Mouse (Mus musculus) right cerebral cortex, postnatal 10 days (tissue): ENCODE measurements around the gene Pygb.

Source experiments
- DNase-seq, 2 experiments: peaks; one replicate each; pipeline ENCODE4 v3.0.0; 2021; ENCODE audit warnings: low spot score in 2 of 2

Gene Pygb

GRCm38 (mm10) chr2:150786251-150787180 is at the start of gene Pygb:
TSS of gene Pygb (plus strand) at chr2:150786735.
- DNase-seq, result peak; percentile 89 to 93

- no peak for DNase-seq
These were observed 48.7 kb upstream of the Pygb start for GRCm38 (mm10) chr2:150737881-150738280.

- DNase-seq, result no peak
These were observed 46.2 kb upstream of the Pygb start for GRCm38 (mm10) chr2:150740145-150740841.

DNA sequence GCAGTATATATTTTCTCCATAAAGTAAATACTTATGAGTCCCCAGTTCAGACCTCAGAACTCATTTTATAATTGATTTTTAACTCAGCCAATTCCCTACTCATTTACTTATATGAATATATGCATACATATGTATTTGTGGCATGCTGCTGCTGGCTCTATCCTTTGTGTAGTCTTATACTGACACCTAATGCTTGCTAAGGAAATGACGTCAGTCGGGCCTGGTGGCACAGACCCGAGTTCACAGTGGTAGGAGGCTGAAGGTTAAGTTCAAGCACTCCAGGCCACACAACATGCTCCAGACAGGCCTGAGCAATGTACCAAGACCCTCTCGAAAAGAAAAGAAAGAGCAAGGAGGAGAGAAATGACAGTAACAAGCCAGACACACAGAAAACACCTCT is 45.1 kb upstream of the Pygb start:
- DNase-seq, result no peak

DNA sequence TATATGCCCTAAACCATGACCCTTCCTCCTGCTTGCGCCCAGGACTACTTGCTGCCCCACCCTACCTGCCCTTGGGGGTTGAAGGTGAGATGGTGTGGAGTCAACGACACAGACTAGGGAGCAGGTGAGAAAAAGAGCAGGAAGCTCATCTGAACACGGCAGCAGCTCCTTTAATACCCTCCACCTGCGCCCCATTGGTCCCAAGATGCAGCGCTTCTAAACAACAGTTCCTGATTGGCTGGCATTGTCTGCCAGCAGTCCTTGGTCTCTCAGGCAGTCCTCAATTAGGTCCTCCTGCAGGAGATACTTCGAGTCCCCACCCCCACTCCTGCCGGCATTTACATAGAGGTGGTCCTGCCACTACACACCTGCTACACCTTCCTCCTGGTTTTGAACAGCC is 41.5 kb upstream of the Pygb start:
- no peak for DNase-seq

- peak; percentile 98 for DNase-seq
These were observed 37.7 kb upstream of the Pygb start, which contains the start of gene Entpd6 for GRCm38 (mm10) chr2:150748854-150749253. TSS of gene Entpd6 (plus strand) at chr2:150749042.

- DNase-seq, result no peak
These were observed 37.3 kb upstream of the Pygb start for GRCm38 (mm10) chr2:150749283-150749682.

GRCm38 (mm10) chr2:150750129-150750979 is 36.2 kb upstream of the Pygb start:
- peak in 1 of 2 experiments; percentile 25 for DNase-seq

- no peak for DNase-seq
These were observed 31.5 kb upstream of the Pygb start for GRCm38 (mm10) chr2:150755016-150755415.

GRCm38 (mm10) chr2:150761476-150761875 is 25.1 kb upstream of the Pygb start:
- no peak for DNase-seq

- peak; percentile 72 to 84 for DNase-seq
These were observed 20.9 kb upstream of the Pygb start for GRCm38 (mm10) chr2:150765619-150766018.

DNA sequence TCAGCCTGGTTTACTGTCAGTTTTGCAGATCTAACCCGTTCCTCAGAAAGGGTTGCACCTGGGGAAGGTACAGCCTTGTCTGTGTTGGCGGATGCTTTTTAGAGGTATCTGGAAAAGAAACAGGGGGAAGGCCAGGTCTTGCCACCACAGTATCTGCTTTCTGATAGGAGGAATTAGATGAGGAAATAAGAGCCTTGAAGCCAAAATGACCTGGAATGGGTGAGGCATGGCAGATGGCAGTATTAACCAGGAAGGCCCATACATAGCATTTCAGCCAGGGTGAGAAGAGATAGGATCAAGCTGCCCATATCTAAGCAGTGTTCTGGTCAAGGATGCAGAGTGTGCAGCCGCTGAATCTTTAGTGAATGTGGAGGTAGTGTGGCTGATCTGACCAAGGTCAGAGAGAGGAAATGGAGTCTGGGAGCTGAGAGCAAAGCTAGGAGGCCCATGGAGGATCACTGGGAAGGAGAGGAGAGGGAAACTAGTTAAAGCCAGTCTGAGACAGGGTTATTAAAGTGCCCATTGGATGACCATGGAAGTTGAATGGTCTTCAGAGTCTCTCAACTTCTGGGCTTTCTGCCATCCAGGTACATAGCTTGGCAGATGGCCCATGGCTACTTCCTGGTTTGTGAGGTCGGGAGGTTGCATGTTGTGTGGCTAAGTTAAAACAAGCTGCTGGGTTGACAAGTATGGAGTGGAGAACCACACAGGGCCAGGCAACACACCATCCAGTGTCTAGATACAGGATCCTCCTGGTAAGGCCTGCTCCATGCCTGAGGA is 20.3 kb upstream of the Pygb start:
- no peak for DNase-seq

GRCm38 (mm10) chr2:150768678-150769077 is 17.9 kb upstream of the Pygb start:
- DNase-seq, result no peak

- peak; percentile 60 for DNase-seq
These were observed 15.8 kb upstream of the Pygb start for GRCm38 (mm10) chr2:150770747-150771146.

DNA sequence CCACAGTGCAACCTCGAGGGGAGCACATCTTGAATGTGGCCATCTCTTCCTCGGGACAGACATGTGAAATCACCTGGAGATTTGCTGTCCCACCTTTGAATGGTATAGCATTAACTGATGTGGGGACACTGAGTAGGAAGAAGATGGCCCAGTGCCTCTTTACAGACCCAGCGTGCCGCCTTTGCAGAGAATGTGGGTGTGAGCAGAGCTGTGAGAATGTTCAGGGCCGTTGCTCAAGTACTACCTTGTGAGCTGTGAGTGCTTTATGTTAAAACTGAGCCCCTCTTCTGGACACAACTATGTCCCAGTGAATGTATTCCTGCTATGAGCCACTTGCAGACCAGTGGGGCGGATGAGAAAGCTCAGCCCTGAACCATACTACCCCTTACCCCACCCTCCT is 15.4 kb upstream of the Pygb start:
- no peak for DNase-seq

GRCm38 (mm10) chr2:150771996-150772395 is 14.5 kb upstream of the Pygb start:
- DNase-seq, result no peak

DNA sequence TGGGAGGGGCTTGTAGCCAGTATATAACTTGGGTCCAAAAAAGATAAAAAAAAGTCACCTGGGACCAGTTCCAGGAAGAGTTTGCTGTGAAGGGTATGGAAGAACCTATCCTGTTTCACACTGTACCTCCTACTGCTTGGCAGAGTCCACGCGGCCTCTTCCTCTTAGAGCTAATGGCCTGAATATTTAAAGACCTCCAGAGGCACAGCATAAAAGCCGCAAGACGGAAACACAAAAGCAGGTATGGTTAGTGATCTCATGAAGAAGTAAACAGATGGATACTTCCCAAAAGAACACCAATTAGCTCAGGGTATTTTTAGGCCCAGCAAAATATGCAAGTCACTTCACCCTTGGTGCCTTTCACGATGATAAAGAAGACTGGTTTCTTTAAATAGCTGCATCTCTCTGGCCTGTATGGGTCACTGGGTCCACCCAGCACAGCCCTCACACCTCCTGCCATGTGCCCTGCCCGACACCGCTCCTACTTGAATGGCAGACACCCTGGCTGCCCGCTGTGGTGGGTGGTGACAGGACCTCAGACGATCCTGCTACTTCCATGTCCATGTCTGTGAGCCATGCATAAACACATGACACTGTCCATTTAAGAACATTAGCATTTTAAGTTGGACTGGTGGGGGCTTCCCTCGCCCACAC is 13.9 kb upstream of the Pygb start:
- DNase-seq, result no peak

GRCm38 (mm10) chr2:150782801-150783200 is 3.7 kb upstream of the Pygb start:
- no peak for DNase-seq

DNA sequence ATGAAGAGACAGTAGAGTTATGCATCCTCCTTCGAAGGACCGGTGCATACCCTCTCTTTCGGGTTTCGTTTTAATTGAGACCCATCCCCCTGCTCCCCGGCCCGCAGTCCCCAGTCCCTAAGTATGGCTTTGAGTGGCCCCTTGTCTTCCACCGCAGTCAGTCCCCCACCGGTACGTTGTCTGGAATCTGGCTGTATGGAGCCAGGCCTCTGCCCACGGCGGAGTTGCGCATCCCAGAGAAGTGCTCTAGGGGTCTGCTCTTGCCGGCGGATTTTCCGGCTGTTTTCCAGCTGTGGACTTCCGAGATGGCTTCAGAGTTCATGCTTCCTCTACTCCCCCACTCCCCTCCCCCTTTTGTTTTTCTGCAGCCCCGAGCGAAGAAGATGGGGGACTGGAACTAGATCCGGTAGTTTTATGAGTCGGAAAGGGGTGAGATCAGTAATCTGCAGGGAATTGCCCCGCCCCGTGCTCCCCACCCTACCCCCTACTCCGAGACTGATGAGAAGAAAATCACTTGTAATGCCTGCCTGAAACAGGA is 768 bp downstream of the Pygb start:
- DNase-seq, result no peak
